Mouse (Mus musculus) hindbrain, embryonic 12.5 days (tissue): ENCODE measurements around the gene Atoh7. TPM values are rescaled to one million over a fixed set of nuclear protein-coding genes. Genes with fewer than 3 reads are reported as not detected.
A peak's percentile ranks its signal among the peaks of the same experiment; 100 is the strongest.

Experiments used
- ATAC-seq: fragments of 200-750 bp; cut with Nextera tagmentation; 2 replicates; pipeline ENCODE4 v1.8.0; 2017; ENCODE audit warnings: moderate TSS enrichment; ENCODE audit not compliant: low FRiP score
- H3K27ac ChIP-seq: fragments of 300-500 bp; sonication (generic); 2 replicates; pipeline ENCODE4 v1.5.1; 2016; ENCODE audit warnings: mild to moderate bottlenecking
- H3K27me3 ChIP-seq: fragments of 300-500 bp; sonication (generic); 2 replicates; pipeline ENCODE4 v1.6.1; 2016; ENCODE audit warnings: mild to moderate bottlenecking
- H3K36me3 ChIP-seq: fragments of 300-500 bp; sonication (generic); 2 replicates; pipeline ENCODE4 v1.6.1; 2016; ENCODE audit warnings: mild to moderate bottlenecking
- H3K4me1 ChIP-seq: fragments of 300-500 bp; sonication (generic); 2 replicates; pipeline ENCODE4 v1.6.1; 2016
- H3K4me2 ChIP-seq: fragments of 300-500 bp; sonication (generic); replicated peaks from 2 replicates; pipeline ENCODE4 v1.6.1; 2016; ENCODE audit warnings: mild to moderate bottlenecking
- H3K4me3 ChIP-seq: fragments of 300-500 bp; sonication (generic); 2 replicates; pipeline ENCODE4 v1.5.1; 2016; ENCODE audit warnings: mild to moderate bottlenecking
- H3K9ac ChIP-seq: fragments of 300-500 bp; sonication (generic); 2 replicates; pipeline ENCODE4 v1.6.1; 2016; ENCODE audit warnings: mild to moderate bottlenecking, moderate library complexity
- H3K9me3 ChIP-seq: fragments of 300-500 bp; sonication (generic); replicated peaks from 2 replicates; pipeline ENCODE4 v1.6.1; 2016; ENCODE audit warnings: mild to moderate bottlenecking
- WGBS: fragments of 180-500 bp; shearing (Covaris S2); methylation state at CpG from one replicate; pipeline ENCODE4 v1.1.7; 2016; 5-methylcytosine and 5-hydroxymethylcytosine counted together
- polyA plus RNA-seq: library from polyadenylated mRNA; unstranded; fragments of >200 nt; fragmentation: Nextera tagmentation; extraction: Ambion mirVana; gene quantifications from 2 replicates; pipeline ENCODE4 v1.2.1, GENCODE M21; 2016

Gene Atoh7
- polyA plus RNA-seq, 1 experiment from 2014 or later = 0.62 TPM

DNA sequence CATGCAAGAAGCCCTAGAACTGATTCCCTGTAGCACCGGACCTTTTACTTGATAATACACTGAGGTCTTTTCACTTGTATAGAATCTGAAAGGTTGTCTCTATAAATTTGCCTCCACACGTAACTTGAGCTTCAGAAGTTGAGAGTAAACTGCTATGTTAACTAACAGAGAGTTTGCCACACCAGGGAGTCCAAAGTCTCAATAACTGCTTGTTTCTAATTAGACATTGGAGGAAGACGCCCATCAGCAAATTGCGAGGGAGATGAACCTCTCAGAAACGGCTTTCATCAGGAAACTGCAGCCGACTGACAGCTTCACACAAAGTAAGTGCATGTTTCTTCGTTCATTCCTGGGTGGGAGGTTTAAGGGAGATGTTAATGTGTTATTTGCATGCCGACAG is 33.9 kb upstream of the Atoh7 start:
- Histone ChIP-seq H3K4me3 (no peak overlapping the region), H3K36me3 (no peaks in the 10 kb centered on the region), H3K9ac (no peak overlapping the region), H3K4me1 (no peaks in the 10 kb centered on the region), H3K9me3 (no peaks in the 10 kb centered on the region), H3K4me2 (no peak overlapping the region), H3K27ac (no peak overlapping the region), H3K27me3 (no peaks in the 10 kb centered on the region)
- WGBS = 60% methylated on average over 8 of the region's 8 CpGs
- no peak for ATAC-seq

DNA sequence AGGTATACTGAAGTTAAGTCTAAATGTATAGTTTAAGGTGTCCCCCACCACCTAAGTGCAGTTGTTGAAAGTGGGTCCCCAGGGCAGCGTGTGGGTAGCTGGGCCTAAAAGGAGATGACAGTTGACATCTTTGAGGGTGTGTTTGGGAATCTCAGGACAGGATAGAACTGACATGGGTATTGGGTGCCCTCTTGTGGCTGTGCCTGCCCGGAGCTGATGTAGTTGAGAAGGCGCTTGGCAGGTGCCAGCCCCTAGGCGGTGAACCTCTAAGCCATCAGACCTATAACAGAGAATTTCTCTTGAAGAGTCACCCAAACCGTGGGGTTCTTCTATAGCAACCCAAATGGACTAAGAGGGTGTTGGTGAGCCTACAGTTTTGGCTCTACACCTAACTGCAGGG is 33.5 kb upstream of the Atoh7 start:
- no peaks in the 10 kb centered on the region for H3K36me3 ChIP-seq
- no peak overlapping the region for H3K27ac ChIP-seq
- ATAC-seq = peak; percentile 86
- no peaks in the 10 kb centered on the region for H3K4me1 ChIP-seq
- WGBS = 13% methylated on average over 5 of the region's 5 CpGs
- no peaks in the 10 kb centered on the region for H3K9me3 ChIP-seq
- no peak overlapping the region for H3K9ac ChIP-seq
- no peak overlapping the region for H3K4me2 ChIP-seq
- no peak overlapping the region for H3K4me3 ChIP-seq
- H3K27me3 ChIP-seq = no peaks in the 10 kb centered on the region

DNA sequence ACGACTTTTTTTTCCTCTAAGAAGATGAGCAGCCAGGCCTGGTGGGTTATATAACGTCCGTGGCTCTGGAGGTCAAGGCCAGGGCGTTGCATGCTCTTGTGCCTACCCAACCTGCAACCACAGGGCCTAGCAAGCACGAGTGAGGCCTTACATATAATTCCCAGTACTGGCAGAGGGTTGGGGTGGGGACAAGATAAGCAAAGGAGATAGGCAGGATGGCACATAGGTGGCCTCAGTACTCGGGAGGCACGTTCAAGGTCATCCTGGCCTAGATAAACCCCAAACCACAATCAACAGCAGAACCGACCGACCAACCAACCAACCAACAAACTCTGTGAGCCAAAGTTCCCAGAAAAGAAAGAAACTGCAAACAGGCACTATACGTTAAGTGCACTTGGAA is 13.1 kb upstream of the Atoh7 start:
- Histone ChIP-seq H3K4me3 (no peak overlapping the region), H3K27me3 (peaks cover 3% of the 10 kb centered on the region; the same call in 1 of the 2 replicates), H3K4me1 (peaks cover 16% of the 10 kb centered on the region), H3K9me3 (no peaks in the 10 kb centered on the region), H3K27ac (no peak overlapping the region), H3K36me3 (no peaks in the 10 kb centered on the region), H3K4me2 (no peak overlapping the region), H3K9ac (no peak overlapping the region)
- no peak for ATAC-seq
- WGBS = 86% methylated on average over 10 of the region's 10 CpGs

GRCm38 (mm10) chr10:63089103-63089757 is 10.2 kb upstream of the Atoh7 start:
- Histone ChIP-seq H3K4me3 (peak overlapping the region; percentile 24; the same call in 1 of the 2 replicates), H3K4me1 (peaks cover 19% of the 10 kb centered on the region), H3K9ac (peak overlapping the region; percentile 55; the same call in 1 of the 2 replicates), H3K36me3 (no peaks in the 10 kb centered on the region), H3K4me2 (peak overlapping the region; percentile 54), H3K27me3 (peaks cover 3% of the 10 kb centered on the region; the same call in 1 of the 2 replicates), H3K27ac (no peak overlapping the region), H3K9me3 (no peaks in the 10 kb centered on the region)
- WGBS = 27% methylated on average over 8 of the region's 8 CpGs
- peak; percentile 41; the same call in 1 of the 2 replicates for ATAC-seq

GRCm38 (mm10) chr10:63089758-63090571 is 9.5 kb upstream of the Atoh7 start:
- ATAC-seq = peak; percentile 57
- H3K9me3 ChIP-seq = no peaks in the 10 kb centered on the region
- H3K27ac ChIP-seq = peak overlapping the region; percentile 12; the same call in 1 of the 2 replicates
- peaks cover 19% of the 10 kb centered on the region for H3K4me1 ChIP-seq
- H3K36me3 ChIP-seq = no peaks in the 10 kb centered on the region
- peak overlapping the region; percentile 24 for H3K4me3 ChIP-seq
- peaks cover 3% of the 10 kb centered on the region; the same call in 1 of the 2 replicates for H3K27me3 ChIP-seq
- peak overlapping the region; percentile 55 for H3K9ac ChIP-seq
- H3K4me2 ChIP-seq = peak overlapping the region; percentile 54
- WGBS = 6% methylated on average over 26 of the region's 26 CpGs

GRCm38 (mm10) chr10:63091915-63092314 is 7.5 kb upstream of the Atoh7 start:
- H3K9me3 ChIP-seq = no peaks in the 10 kb centered on the region
- H3K4me3 ChIP-seq = no peak overlapping the region
- 80% methylated on average over 7 of the region's 7 CpGs for WGBS
- H3K9ac ChIP-seq = no peak overlapping the region
- ATAC-seq = no peak
- H3K27ac ChIP-seq = no peak overlapping the region
- peaks cover 19% of the 10 kb centered on the region for H3K4me1 ChIP-seq
- H3K36me3 ChIP-seq = no peaks in the 10 kb centered on the region
- no peak overlapping the region for H3K4me2 ChIP-seq
- peaks cover 3% of the 10 kb centered on the region; the same call in 1 of the 2 replicates for H3K27me3 ChIP-seq

- H3K4me2 ChIP-seq = no peak overlapping the region
- no peak overlapping the region for H3K4me3 ChIP-seq
- 66% methylated on average over 10 of the region's 10 CpGs for WGBS
- no peak for ATAC-seq
- no peak overlapping the region for H3K9ac ChIP-seq
- H3K27me3 ChIP-seq = peaks cover 9% of the 10 kb centered on the region
- no peaks in the 10 kb centered on the region for H3K36me3 ChIP-seq
- peaks cover 19% of the 10 kb centered on the region for H3K4me1 ChIP-seq
- no peak overlapping the region for H3K27ac ChIP-seq
- no peaks in the 10 kb centered on the region for H3K9me3 ChIP-seq
Observed at GRCm38 (mm10) chr10:63092616-63093550, 6.6 kb upstream of the Atoh7 start.

- Histone ChIP-seq H3K36me3 (no peaks in the 10 kb centered on the region), H3K9me3 (no peaks in the 10 kb centered on the region), H3K27ac (no peak overlapping the region), H3K27me3 (peaks cover 25% of the 10 kb centered on the region), H3K9ac (no peak overlapping the region), H3K4me3 (no peak overlapping the region), H3K4me1 (peaks cover 14% of the 10 kb centered on the region), H3K4me2 (no peak overlapping the region)
- 65% methylated on average over 2 of the region's 2 CpGs for WGBS
- no peak for ATAC-seq
Observed at GRCm38 (mm10) chr10:63096757-63097156, 2.7 kb upstream of the Atoh7 start.

DNA sequence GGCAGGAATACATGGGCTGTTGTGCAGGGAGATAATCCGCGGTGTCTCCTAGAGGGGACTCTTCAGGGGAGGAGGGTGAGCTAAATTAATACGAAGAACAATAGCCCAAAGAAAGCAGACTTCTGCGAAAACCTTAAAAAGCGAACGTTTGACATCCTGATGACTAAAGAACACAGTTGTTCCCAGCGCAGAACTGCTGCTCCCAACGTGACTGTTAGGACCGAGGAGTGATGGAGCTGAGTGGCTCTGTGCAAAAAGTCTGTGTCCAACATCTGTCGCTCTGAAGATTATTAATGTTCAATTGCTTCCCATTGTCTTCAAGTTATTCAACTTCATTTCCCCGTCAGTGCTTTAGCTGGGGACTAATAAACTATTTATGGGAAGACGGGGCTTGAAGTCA is 1.3 kb upstream of the Atoh7 start:
- 63% methylated on average over 12 of the region's 12 CpGs for WGBS
- no peak overlapping the region for H3K4me3 ChIP-seq
- H3K4me2 ChIP-seq = no peak overlapping the region
- no peaks in the 10 kb centered on the region for H3K9me3 ChIP-seq
- H3K27me3 ChIP-seq = peaks cover 27% of the 10 kb centered on the region
- H3K9ac ChIP-seq = no peak overlapping the region
- H3K36me3 ChIP-seq = no peaks in the 10 kb centered on the region
- ATAC-seq = no peak
- H3K27ac ChIP-seq = no peak overlapping the region
- H3K4me1 ChIP-seq = peaks cover 12% of the 10 kb centered on the region

- Histone ChIP-seq H3K27ac (peak overlapping the region; percentile 35; the same call in 1 of the 2 replicates), H3K9ac (peak overlapping the region; percentile 65), H3K4me2 (peak overlapping the region; percentile 95), H3K4me1 (peaks cover 12% of the 10 kb centered on the region), H3K36me3 (no peaks in the 10 kb centered on the region), H3K9me3 (no peaks in the 10 kb centered on the region), H3K4me3 (peak overlapping the region; percentile 57), H3K27me3 (peaks cover 27% of the 10 kb centered on the region)
- under 1% methylated on average over 62 of the region's 62 CpGs for WGBS
- ATAC-seq = peak; percentile 90
Observed at GRCm38 (mm10) chr10:63099941-63100562, 601 bp downstream of the Atoh7 start.

DNA sequence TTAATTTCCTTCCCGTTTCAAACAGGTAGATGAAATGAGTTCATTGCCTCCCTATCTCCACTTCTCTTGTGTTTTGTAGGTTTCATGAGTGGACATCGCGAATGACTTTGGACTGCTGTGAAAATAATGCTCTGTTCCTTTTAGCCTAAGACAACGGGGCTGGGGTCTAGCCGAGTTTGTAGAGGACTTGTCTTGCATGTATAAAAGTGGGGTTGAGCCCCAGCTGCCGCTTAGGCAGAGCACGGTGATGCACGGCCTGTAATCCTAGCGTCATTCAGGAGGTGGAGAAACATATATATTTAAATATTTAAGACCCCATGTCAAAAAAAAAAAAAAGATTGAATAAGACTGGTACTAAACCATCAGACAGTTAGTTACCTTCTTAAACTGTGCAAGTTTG is 1.2 kb downstream of the Atoh7 start:
- Histone ChIP-seq H3K4me1 (peaks cover 12% of the 10 kb centered on the region), H3K27ac (no peak overlapping the region; the same call in 1 of the 2 replicates), H3K4me3 (peak overlapping the region; percentile 57), H3K9me3 (no peaks in the 10 kb centered on the region), H3K4me2 (peak overlapping the region; percentile 95), H3K9ac (peak overlapping the region; percentile 65), H3K27me3 (peaks cover 27% of the 10 kb centered on the region), H3K36me3 (no peaks in the 10 kb centered on the region)
- 0 out of 2 replicates have a peak, but pooled peaks have one; percentile 57 for ATAC-seq
- WGBS = 14% methylated on average over 9 of the region's 9 CpGs
